Mouse (Mus musculus) liver, postnatal 0 days (tissue): ENCODE data around the gene Arhgef19. TPM values are rescaled to one million over a fixed set of nuclear protein-coding genes. Genes with fewer than 3 reads are reported as not detected.

Source experiments
- ATAC-seq: fragments of 200-750 bp; cut with Nextera tagmentation; 2 replicates; pipeline ENCODE4 v1.8.0; 2017; ENCODE audit warnings: mild to moderate bottlenecking, moderate library complexity
- DNase-seq: peaks from one replicate; pipeline ENCODE4 v3.0.0-alpha.2; 2016
- H3K27ac ChIP-seq: fragments of 300-500 bp; sonication (generic); 2 replicates; pipeline ENCODE4 v1.5.1; 2014; ENCODE audit warnings: antibody characterized with exemption, moderate library complexity, mild to moderate bottlenecking, low read depth
- H3K27me3 ChIP-seq: fragments of 300-500 bp; sonication (generic); 2 replicates; pipeline ENCODE4 v1.6.1; 2014; ENCODE audit warnings: low read length, control low read depth, mixed read lengths; ENCODE audit not compliant: insufficient read depth
- H3K36me3 ChIP-seq: fragments of 300-500 bp; sonication (generic); replicated peaks from 2 replicates; pipeline ENCODE4 v1.6.1; 2014; ENCODE audit warnings: mild to moderate bottlenecking, control low read depth, low read length, moderate library complexity, mixed read lengths; ENCODE audit not compliant: insufficient read depth
- H3K4me1 ChIP-seq: fragments of 300-500 bp; sonication (generic); 2 replicates; pipeline ENCODE4 v1.6.1; 2014; ENCODE audit warnings: antibody characterized with exemption, mild to moderate bottlenecking, control low read depth; ENCODE audit not compliant: insufficient read depth
- H3K4me2 ChIP-seq: fragments of 300-500 bp; sonication (generic); 2 replicates; pipeline ENCODE4 v1.6.1; 2014; ENCODE audit warnings: low read depth, mild to moderate bottlenecking, low read length, moderate library complexity, mixed read lengths
- H3K4me3 ChIP-seq: fragments of 300-500 bp; sonication (generic); 2 replicates; pipeline ENCODE4 v1.5.1; 2014; ENCODE audit warnings: low read depth, low read length
- H3K9ac ChIP-seq: fragments of 300-500 bp; sonication (generic); replicated peaks from 2 replicates; pipeline ENCODE4 v1.6.1; 2014; ENCODE audit warnings: mild to moderate bottlenecking, moderate library complexity
- H3K9me3 ChIP-seq: fragments of 300-500 bp; sonication (generic); 2 replicates; pipeline ENCODE4 v1.6.1; 2016; ENCODE audit warnings: mild to moderate bottlenecking, control low read depth, low read length, mixed read lengths
- CTCF ChIP-seq: sonication (generic); IDR thresholded peaks from 2 replicates; pipeline ENCODE4 v1.5.1; 2016; ENCODE audit warnings: antibody characterized with exemption, low read depth
- EP300 ChIP-seq: IDR thresholded peaks from 2 replicates; pipeline ENCODE4 v1.6.1; 2016; ENCODE audit warnings: antibody characterized with exemption, low read depth, mild to moderate bottlenecking
- WGBS: fragments of 180-500 bp; shearing (Covaris S2); extraction: QIAGEN DNeasy Blood & Tissue Kit; methylation state at CpG from one replicate; pipeline ENCODE4 v1.1.7; 2014; ENCODE audit not compliant: insufficient replicate concordance; 5-methylcytosine and 5-hydroxymethylcytosine counted together
- polyA plus RNA-seq: library from polyadenylated mRNA; unstranded; fragments of >200 nt; fragmentation: Nextera tagmentation; extraction: Ambion mirVana; gene quantifications from 2 replicates; pipeline ENCODE4 v1.2.1, GENCODE M21; 2015

Arhgef19 gene
- polyA plus RNA-seq, 1 experiment from 2014 or later = 3.0 TPM

GRCm38 (mm10) chr4:141267250-141267649, 28.0 kb downstream of the Arhgef19 start:
- Histone ChIP-seq H3K36me3 (no peaks in the 10 kb centered on the region), H3K4me2 (no peak overlapping the region), H3K4me1 (peaks cover 3% of the 10 kb centered on the region; the same call in 1 of the 2 replicates), H3K9ac (no peak overlapping the region), H3K27ac (no peak overlapping the region), H3K4me3 (no peak overlapping the region), H3K27me3 (no peaks in the 10 kb centered on the region), H3K9me3 (no peaks in the 10 kb centered on the region)
- TF ChIP-seq EP300 (no peak), CTCF (no peak)
- DNase-seq (no peak), ATAC-seq (no peak)
- 80% methylated on average over 3 of the region's 3 CpGs for WGBS

- H3K4me1 ChIP-seq = peaks cover 6% of the 10 kb centered on the region; the same call in 1 of the 2 replicates
- no peak for ATAC-seq
- H3K4me2 ChIP-seq = no peak overlapping the region
- H3K27me3 ChIP-seq = no peaks in the 10 kb centered on the region
- peak; percentile 65 for DNase-seq
- H3K4me3 ChIP-seq = no peak overlapping the region
- no peak overlapping the region for H3K9ac ChIP-seq
- no peaks in the 10 kb centered on the region for H3K9me3 ChIP-seq
- 36% methylated on average over 9 of the region's 9 CpGs for WGBS
- no peak for TF ChIP-seq EP300
- TF ChIP-seq CTCF = peak; percentile 88
- no peaks in the 10 kb centered on the region for H3K36me3 ChIP-seq
- H3K27ac ChIP-seq = no peak overlapping the region
These were observed 28.5 kb downstream of the Arhgef19 start for GRCm38 (mm10) chr4:141267837-141268236.

- DNase-seq = no peak
- Histone ChIP-seq H3K27me3 (no peaks in the 10 kb centered on the region), H3K27ac (no peak overlapping the region), H3K4me2 (no peak overlapping the region), H3K36me3 (no peaks in the 10 kb centered on the region), H3K4me3 (no peak overlapping the region), H3K4me1 (peaks cover 6% of the 10 kb centered on the region; the same call in 1 of the 2 replicates), H3K9me3 (no peaks in the 10 kb centered on the region), H3K9ac (no peak overlapping the region)
- ATAC-seq = no peak
- WGBS = 67% methylated on average over 4 of the region's 4 CpGs
- peak; percentile 42; the same call in 1 of the 2 replicates for TF ChIP-seq CTCF
- TF ChIP-seq EP300 = no peak
These were observed 29.1 kb downstream of the Arhgef19 start for GRCm38 (mm10) chr4:141268350-141268749.

GRCm38 (mm10) chr4:141269080-141269479, 29.8 kb downstream of the Arhgef19 start:
- TF ChIP-seq CTCF (peak; percentile 51), EP300 (no peak)
- no peaks in the 10 kb centered on the region for H3K27me3 ChIP-seq
- no peak for ATAC-seq
- no peak overlapping the region for H3K9ac ChIP-seq
- H3K4me3 ChIP-seq = no peak overlapping the region
- WGBS = 59% methylated on average over 6 of the region's 6 CpGs
- no peak for DNase-seq
- H3K4me1 ChIP-seq = peaks cover 10% of the 10 kb centered on the region; the same call in 1 of the 2 replicates
- H3K27ac ChIP-seq = no peak overlapping the region
- no peak overlapping the region for H3K4me2 ChIP-seq
- H3K36me3 ChIP-seq = no peaks in the 10 kb centered on the region
- no peaks in the 10 kb centered on the region for H3K9me3 ChIP-seq

- Histone ChIP-seq H3K9me3 (no peaks in the 10 kb centered on the region), H3K27me3 (no peaks in the 10 kb centered on the region), H3K4me1 (peaks cover 10% of the 10 kb centered on the region; the same call in 1 of the 2 replicates), H3K4me3 (no peak overlapping the region), H3K27ac (0 out of 2 replicates have a peak overlapping the region, but pooled peaks have one; percentile 3), H3K36me3 (no peaks in the 10 kb centered on the region), H3K9ac (no peak overlapping the region), H3K4me2 (no peak overlapping the region)
- TF ChIP-seq CTCF (no peak), EP300 (no peak)
- ATAC-seq (no peak), DNase-seq (no peak)
- 68% methylated on average over 15 of the region's 15 CpGs for WGBS
These were observed 31.1 kb downstream of the Arhgef19 start for GRCm38 (mm10) chr4:141270201-141270940.

- no peak for DNase-seq
- Histone ChIP-seq H3K36me3 (no peaks in the 10 kb centered on the region), H3K4me1 (peaks cover 10% of the 10 kb centered on the region; the same call in 1 of the 2 replicates), H3K27ac (peak overlapping the region; percentile 83), H3K9ac (no peak overlapping the region), H3K9me3 (no peaks in the 10 kb centered on the region), H3K27me3 (no peaks in the 10 kb centered on the region), H3K4me2 (no peak overlapping the region), H3K4me3 (no peak overlapping the region)
- no peak; the same call in 1 of the 2 replicates for TF ChIP-seq CTCF
- ATAC-seq = peak; percentile 5; the same call in 1 of the 2 replicates
- WGBS = 67% methylated on average over 7 of the region's 7 CpGs
These were observed 31.9 kb downstream of the Arhgef19 start for GRCm38 (mm10) chr4:141271228-141271627.
